In genomic region chr16:53073856-53074568, GRCm38 (mm10) we compare ENCODE assay signal across 16 mouse cellular contexts.
DNase-seq lines count a peak whose midpoint lies in the region; ATAC-seq lines count a peak whose summit lies in the region.
"Had no signal": no experiment of that assay in that cellular context is flagged by ENCODE, and none has a peak within 500 bp of the region (broad histone marks: within the 10 kb centered on the region; RNA-seq: fewer than 3 reads in every experiment).

No protein-coding gene starts in this region.

- peak; percentile 20 to 48 for DNase-seq in cerebellum, postnatal 10 days
- no peak for DNase-seq in cerebellum, adult 18-20 months
- no peak for DNase-seq in midbrain, embryonic 11.5 days (ENCODE audit: low spot score, missing footprints)
- DNase-seq in embryo, embryonic 11 days, result no peak
- no peak for DNase-seq in spleen, adult 18-20 months
- DNase-seq: cerebellum, adult 9-10 months; heart, adult 2 months; heart, postnatal 36 days; kidney, adult 2 months; lung, adult 18-20 months; retina, postnatal 1 day had no signal

- no peak overlapping the region for H3K4me2 ChIP-seq in midbrain, embryonic 13.5 days (replicated peaks)
- no peak overlapping the region for H3K4me2 ChIP-seq in midbrain, embryonic 11.5 days
- H3K4me2 ChIP-seq in hindbrain, embryonic 15.5 days, result no peak overlapping the region
- no peak overlapping the region for H3K4me2 ChIP-seq in neural tube, embryonic 14.5 days (ENCODE audit: low read depth, low read length)
- H3K4me2 ChIP-seq: embryonic facial prominence, embryonic 12.5 days; limb, embryonic 13.5 days had no signal

- H3K4me3 ChIP-seq in midbrain, embryonic 13.5 days (replicated peaks), result no peak overlapping the region
- no peak overlapping the region for H3K4me3 ChIP-seq in midbrain, embryonic 11.5 days (ENCODE audit: low read depth, low read length)
- H3K4me3 ChIP-seq in hindbrain, embryonic 15.5 days, result no peak overlapping the region
- H3K4me3 ChIP-seq in neural tube, embryonic 14.5 days (ENCODE audit: low read depth, low read length), result no peak overlapping the region
- H3K4me3 ChIP-seq: embryonic facial prominence, embryonic 12.5 days; heart, adult 2 months; limb, embryonic 13.5 days had no signal

- no peaks in the 10 kb centered on the region for H3K27me3 ChIP-seq in midbrain, embryonic 13.5 days
- H3K27me3 ChIP-seq in midbrain, embryonic 11.5 days (ENCODE audit: control insufficient read depth, insufficient read depth, low read length), result no peaks in the 10 kb centered on the region
- H3K27me3 ChIP-seq in hindbrain, embryonic 15.5 days, result no peaks in the 10 kb centered on the region
- H3K27me3 ChIP-seq in neural tube, embryonic 14.5 days (ENCODE audit: control insufficient read depth, insufficient read depth, low read length), result no peaks in the 10 kb centered on the region
- H3K27me3 ChIP-seq: embryonic facial prominence, embryonic 12.5 days; limb, embryonic 13.5 days had no signal

- no peaks in the 10 kb centered on the region for H3K36me3 ChIP-seq in midbrain, embryonic 13.5 days
- H3K36me3 ChIP-seq in midbrain, embryonic 11.5 days (ENCODE audit: control insufficient read depth, insufficient read depth, low read length), result no peaks in the 10 kb centered on the region
- H3K36me3 ChIP-seq in hindbrain, embryonic 15.5 days, result no peaks in the 10 kb centered on the region
- no peaks in the 10 kb centered on the region for H3K36me3 ChIP-seq in neural tube, embryonic 14.5 days (ENCODE audit: control insufficient read depth, insufficient read depth, low read length)
- H3K36me3 ChIP-seq: embryonic facial prominence, embryonic 12.5 days; limb, embryonic 13.5 days had no signal

- peaks cover 2% of the 10 kb centered on the region; the same call in 1 of the 2 replicates for H3K4me1 ChIP-seq in midbrain, embryonic 13.5 days (replicated peaks)
- no peaks in the 10 kb centered on the region for H3K4me1 ChIP-seq in midbrain, embryonic 11.5 days (ENCODE audit: control insufficient read depth, insufficient read depth, low read length)
- H3K4me1 ChIP-seq in hindbrain, embryonic 15.5 days (replicated peaks), result no peaks in the 10 kb centered on the region
- H3K4me1 ChIP-seq in neural tube, embryonic 14.5 days (ENCODE audit: control insufficient read depth, insufficient read depth, low read length), result no peaks in the 10 kb centered on the region
- H3K4me1 ChIP-seq: embryonic facial prominence, embryonic 12.5 days had no signal

- ATAC-seq in midbrain, embryonic 13.5 days, result peak; percentile 79
- ATAC-seq in midbrain, embryonic 11.5 days (ENCODE audit: low FRiP score), result no peak
- peak; percentile 95 for ATAC-seq in hindbrain, embryonic 15.5 days (ENCODE audit: low FRiP score, low read depth)
- peak; percentile 90; the same call in 1 of the 2 replicates for ATAC-seq in neural tube, embryonic 14.5 days (ENCODE audit: low read depth)

- 67% methylated on average over 6 of the region's 6 CpGs for WGBS in midbrain, embryonic 13.5 days
- 68% methylated on average over 6 of the region's 6 CpGs for WGBS in midbrain, embryonic 11.5 days
- 71% methylated on average over 6 of the region's 6 CpGs for whole genome bisulfite sequencing in hindbrain, embryonic 15.5 days
- 59% methylated on average over 6 of the region's 6 CpGs for whole genome bisulfite sequencing in neural tube, embryonic 14.5 days

- no peaks in the 10 kb centered on the region for H3K9me3 ChIP-seq in midbrain, embryonic 13.5 days
- H3K9me3 ChIP-seq in midbrain, embryonic 11.5 days (ENCODE audit: control insufficient read depth, low read length), result no peaks in the 10 kb centered on the region
- no peaks in the 10 kb centered on the region for H3K9me3 ChIP-seq in hindbrain, embryonic 15.5 days
- no peaks in the 10 kb centered on the region for H3K9me3 ChIP-seq in neural tube, embryonic 14.5 days (ENCODE audit: control insufficient read depth, low read length)
- H3K9me3 ChIP-seq: embryonic facial prominence, embryonic 12.5 days; limb, embryonic 13.5 days had no signal

- H3K27ac ChIP-seq in midbrain, embryonic 13.5 days, result no peak overlapping the region
- H3K27ac ChIP-seq in midbrain, embryonic 11.5 days (ENCODE audit: low read depth, low read length), result no peak overlapping the region
- H3K27ac ChIP-seq in hindbrain, embryonic 15.5 days (replicated peaks), result peak overlapping the region; percentile 70
- H3K27ac ChIP-seq in neural tube, embryonic 14.5 days (ENCODE audit: low read depth, low read length), result no peak overlapping the region
- H3K27ac ChIP-seq: embryonic facial prominence, embryonic 12.5 days; heart, adult 2 months; limb, embryonic 13.5 days had no signal

- H3K9ac ChIP-seq in midbrain, embryonic 13.5 days (replicated peaks), result no peak overlapping the region
- H3K9ac ChIP-seq in midbrain, embryonic 11.5 days (ENCODE audit: low read length), result no peak overlapping the region
- H3K9ac ChIP-seq in hindbrain, embryonic 15.5 days, result no peak overlapping the region
- no peak overlapping the region for H3K9ac ChIP-seq in neural tube, embryonic 14.5 days (replicated peaks; ENCODE audit: low read depth, low read length)
- H3K9ac ChIP-seq: embryonic facial prominence, embryonic 12.5 days; limb, embryonic 13.5 days had no signal

Comparison
In these comparisons a context has a peak if more than half of its experiments do, and no peak if none do; other contexts are left out.
1. DNase-seq: peak in cerebellum, postnatal 10 days (2 of 2); none in cerebellum, adult 18-20 months (0 of 2), midbrain, embryonic 11.5 days (single experiment), embryo, embryonic 11 days (single experiment) and spleen, adult 18-20 months (0 of 2).